In the genomic region with DNA sequence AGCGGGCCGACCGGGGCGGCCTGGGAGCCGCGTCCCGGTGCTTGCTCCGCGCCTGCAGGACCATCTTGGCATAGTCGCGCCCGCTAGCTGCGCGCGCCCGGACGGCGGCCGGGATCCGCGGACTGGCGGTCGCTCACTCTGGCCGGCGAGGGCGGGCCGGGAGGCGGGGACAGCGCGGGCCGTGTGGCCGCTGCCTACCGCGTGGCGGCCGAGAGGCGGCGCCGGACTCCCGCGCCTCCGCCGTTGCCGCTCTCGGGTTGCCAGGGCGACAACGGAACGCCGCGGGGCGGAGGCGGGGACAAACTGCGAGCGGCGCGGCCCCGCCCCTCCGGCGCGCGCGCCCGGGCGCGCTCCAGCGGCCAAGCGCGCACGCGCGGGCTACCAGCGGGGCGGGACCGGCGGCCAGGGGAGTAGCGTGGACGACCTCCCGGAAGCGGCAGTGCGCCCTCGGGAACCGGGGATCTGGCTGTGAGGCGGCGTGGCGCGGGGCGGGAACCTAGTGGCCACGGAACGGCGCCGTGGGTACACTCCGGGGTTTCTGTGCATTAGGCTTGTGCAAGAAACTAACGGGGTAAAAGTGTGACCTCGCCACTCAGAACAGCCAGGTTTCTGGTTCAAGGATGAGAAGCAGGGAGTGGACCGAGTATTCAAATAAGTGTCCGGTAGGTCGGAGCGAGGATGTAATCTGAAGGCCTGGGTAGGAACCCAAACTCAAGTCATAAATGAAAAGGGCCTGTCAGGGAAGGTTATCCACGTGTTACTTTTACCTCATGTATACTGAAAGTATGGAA, we compare ENCODE assay signal across 8 mouse cellular contexts. TPM values are rescaled to one million over a fixed set of nuclear protein-coding genes. Genes with fewer than 3 reads are reported as not detected.
DNase-seq lines count a peak whose midpoint lies in the region; ATAC-seq lines count a peak whose summit lies in the region.

A gene (minus strand): TSS at position 74 of the 791 bp plus-strand sequence.

- no peaks in the 10 kb centered on the region for H3K27me3 ChIP-seq in intestine, embryonic 14.5 days (replicated peaks; ENCODE audit: control insufficient read depth, insufficient read depth, low read length)

- peak within 1 kb of the TSS; percentile 74 for H3K9ac ChIP-seq in intestine, embryonic 14.5 days (ENCODE audit: low read length)

- peak; percentile 98 for DNase-seq in adrenal gland, adult 2 months
- DNase-seq in embryo, embryonic 11 days = peak; percentile 96
- peak; percentile 94 for DNase-seq in gastrocnemius, postnatal 25 days
- peak; percentile 90 for DNase-seq in intestine, embryonic 14.5 days (ENCODE audit: low spot score)
- DNase-seq in left cerebral cortex, postnatal 10 days (ENCODE audit: extremely low spot score in 1 of 2, low spot score in 2 of 2) = peak; percentile 84 to 96
- peak; percentile 93 to 94 for DNase-seq in right cerebral cortex, postnatal 10 days (ENCODE audit: low spot score in 2 of 2)
- peak; percentile 94 for DNase-seq in urinary bladder, postnatal 14 days (ENCODE audit: low spot score)

- peak within 1 kb of the TSS; percentile 72 for H3K4me3 ChIP-seq in intestine, embryonic 14.5 days (ENCODE audit: low read depth, low read length)

- H3K36me3 ChIP-seq in intestine, embryonic 14.5 days (ENCODE audit: control insufficient read depth, insufficient read depth, low read length) = no peaks in the 10 kb centered on the region

- peak within 1 kb of the TSS; percentile 85 for H3K4me2 ChIP-seq in intestine, embryonic 14.5 days (ENCODE audit: low read length)

- H3K27ac ChIP-seq in intestine, embryonic 14.5 days (ENCODE audit: low read depth) = peak within 1 kb of the TSS; percentile 84

- H3K4me1 ChIP-seq in intestine, embryonic 14.5 days (replicated peaks; ENCODE audit: control insufficient read depth, insufficient read depth, low read length) = peaks cover 13% of the 10 kb centered on the region

- peak; percentile 96 for ATAC-seq in intestine, embryonic 14.5 days (replicated peaks; ENCODE audit: low FRiP score, low TSS enrichment, low read depth)
- peak; percentile 66 for ATAC-seq in megakaryocyte progenitor cell, adult 5-6 weeks (replicated peaks; ENCODE audit: poor library complexity)

- WGBS in intestine, embryonic 14.5 days = under 1% methylated on average over 69 of the region's 99 CpGs

- intact Hi-C loops in left cerebral cortex, postnatal 10 days (cut with DNase I) = no loop called here

- no peaks in the 10 kb centered on the region for H3K9me3 ChIP-seq in intestine, embryonic 14.5 days (ENCODE audit: control insufficient read depth, low read length)

RNA-seq across cellular contexts. Expression of the gene that starts here (rescaled TPM):
- 10 to 100 TPM; 30.3 to 49.2 TPM for total RNA-seq in adrenal gland, adult 2 months (2021)
- polyA plus RNA-seq in adrenal gland, adult 2 months (2012; rRNA removed) = 10.5 and 15.1 TPM in 2 replicates
- 1 to 10 TPM; 6.2 to 6.6 TPM for total RNA-seq in gastrocnemius, postnatal 25 days (2021)
- polyA plus RNA-seq in intestine, embryonic 14.5 days (2014; fragmentation: Nextera tagmentation; extraction: Ambion mirVana) = 12.1 and 13.6 TPM in 2 replicates
- 10 to 100 TPM; 44.1 to 44.3 TPM for total RNA-seq in left cerebral cortex, postnatal 10 days (2021)
- total RNA-seq in megakaryocyte progenitor cell, adult 5-6 weeks (2015) = 49.9 and 53.3 TPM in 2 replicates
- total RNA-seq in megakaryocyte progenitor cell, adult 5-6 weeks (2017) = 57.9 and 60.2 TPM in 2 replicates

Comparison
In these comparisons a context has a peak if more than half of its experiments do, and no peak if none do; other contexts are left out.
1. Peak in every context shown above with its lines: DNase-seq, ATAC-seq, H3K4me3 ChIP-seq and H3K27ac ChIP-seq.
2. RNA of the gene that starts here (total RNA-seq): 49.9 to 60.2 TPM in megakaryocyte progenitor cell, adult 5-6 weeks, 30.3 to 49.2 TPM in adrenal gland, adult 2 months and 44.1 to 44.3 TPM in left cerebral cortex, postnatal 10 days; 6.2 to 6.6 TPM in gastrocnemius, postnatal 25 days; every median in the first group is over 4 times any median in the second.